Mouse (Mus musculus): Measurements from ENCODE around the gene Fam234b.

The Fam234b gene

GRCm38 (mm10) chr6:135211169-135211568, 13.4 kb downstream of the Fam234b start:
- in situ Hi-C loops (cut with MboI; ENCODE audit: unreplicated experiment in 2 of 2): loop anchor here in 1 of 2 experiments (25.0 kb wide), 3 partner anchors 1251 to 1726 kb away; partner anchors contain the start of gene Arhgdib

- in situ Hi-C loops (cut with MboI; ENCODE audit: unreplicated experiment in 2 of 2): loop anchor here in 1 of 2 experiments (25.0 kb wide), 3 partner anchors 1250 to 1725 kb away; partner anchors contain the start of gene Arhgdib
These were observed 14.9 kb downstream of the Fam234b start for GRCm38 (mm10) chr6:135212666-135213065.

GRCm38 (mm10) chr6:135218330-135218729, 20.6 kb downstream of the Fam234b start:
- in situ Hi-C loops (cut with MboI; ENCODE audit: unreplicated experiment in 2 of 2): loop anchor here in 1 of 2 experiments (25.0 kb wide), 3 partner anchors 1244 to 1719 kb away; partner anchors contain the start of gene Arhgdib

GRCm38 (mm10) chr6:135219916-135220315, 22.1 kb downstream of the Fam234b start:
- in situ Hi-C loops (cut with MboI; ENCODE audit: unreplicated experiment in 2 of 2): loop anchor here in 1 of 2 experiments (25.0 kb wide), 3 partner anchors 1242 to 1717 kb away; partner anchors contain the start of gene Arhgdib

- in situ Hi-C loops (cut with MboI; ENCODE audit: unreplicated experiment in 2 of 2): loop anchor here in 1 of 2 experiments (25.0 kb wide), 3 partner anchors 1238 to 1713 kb away; partner anchors contain the start of gene Arhgdib
These were observed 26.1 kb downstream of the Fam234b start for GRCm38 (mm10) chr6:135223786-135224416.

GRCm38 (mm10) chr6:135228465-135228941, 30.7 kb downstream of the Fam234b start:
- in situ Hi-C loops (cut with MboI; ENCODE audit: unreplicated experiment in 2 of 2): loop anchor here (5.0 to 25.0 kb wide), 2 partner anchors 36 to 1609 kb away; partner anchors contain the start of genes BC049715 (in 1 of the 2), Smco3 (in 1 of the 2) and Wbp11 (in 1 of the 2)

GRCm38 (mm10) chr6:135230586-135230985, 32.8 kb downstream of the Fam234b start:
- in situ Hi-C loops (cut with MboI; ENCODE audit: unreplicated experiment in 2 of 2): loop anchor here in 1 of 2 experiments (25.0 kb wide), 1 partner anchor 1607 kb away; the partner anchor contains the start of genes BC049715, Smco3 and Wbp11

- in situ Hi-C loops (cut with MboI; ENCODE audit: unreplicated experiment in 2 of 2): loop anchor here in 1 of 2 experiments (25.0 kb wide), 1 partner anchor 1605 kb away; the partner anchor contains the start of genes BC049715, Smco3 and Wbp11
These were observed 34.8 kb downstream of the Fam234b start for GRCm38 (mm10) chr6:135232443-135233182.

- in situ Hi-C loops (cut with MboI; ENCODE audit: unreplicated experiment in 2 of 2): loop anchor here in 1 of 2 experiments (25.0 kb wide), 1 partner anchor 1602 kb away; the partner anchor contains the start of genes BC049715, Smco3 and Wbp11
These were observed 38.0 kb downstream of the Fam234b start for GRCm38 (mm10) chr6:135235742-135236141.

GRCm38 (mm10) chr6:135236576-135236975, 38.8 kb downstream of the Fam234b start:
- in situ Hi-C loops (cut with MboI; ENCODE audit: unreplicated experiment in 2 of 2): loop anchor here in 1 of 2 experiments (25.0 kb wide), 1 partner anchor 1601 kb away; the partner anchor contains the start of genes BC049715, Smco3 and Wbp11

GRCm38 (mm10) chr6:135237326-135237725, 39.5 kb downstream of the Fam234b start:
- in situ Hi-C loops (cut with MboI; ENCODE audit: unreplicated experiment in 2 of 2): loop anchor here in 1 of 2 experiments (25.0 kb wide), 1 partner anchor 1600 kb away; the partner anchor contains the start of genes BC049715, Smco3 and Wbp11

GRCm38 (mm10) chr6:135238211-135238610, 40.4 kb downstream of the Fam234b start:
- in situ Hi-C loops (cut with MboI; ENCODE audit: unreplicated experiment in 2 of 2): loop anchor here in 1 of 2 experiments (25.0 kb wide), 1 partner anchor 1599 kb away; the partner anchor contains the start of genes BC049715, Smco3 and Wbp11

GRCm38 (mm10) chr6:135240361-135240760, 42.6 kb downstream of the Fam234b start:
- in situ Hi-C loops (cut with MboI; ENCODE audit: unreplicated experiment in 2 of 2): loop anchor here in 1 of 2 experiments (10.0 to 25.0 kb wide), 2 partner anchors 156 to 1597 kb away; partner anchors contain the start of genes BC049715, Smco3 and Wbp11

- in situ Hi-C loops (cut with MboI; ENCODE audit: unreplicated experiment in 2 of 2): loop anchor here (5.0 to 25.0 kb wide), 5 partner anchors 63 to 1592 kb away; partner anchors contain the start of genes BC049715 (in 1 of the 2), Smco3 (in 1 of the 2) and Wbp11 (in 1 of the 2)
These were observed 47.8 kb downstream of the Fam234b start for GRCm38 (mm10) chr6:135245586-135245985.

GRCm38 (mm10) chr6:135247861-135248260, 50.1 kb downstream of the Fam234b start:
- in situ Hi-C loops (cut with MboI; ENCODE audit: unreplicated experiment in 2 of 2): loop anchor here (5.0 to 25.0 kb wide), 5 partner anchors 66 to 1589 kb away; partner anchors contain the start of genes BC049715 (in 1 of the 2), Smco3 (in 1 of the 2) and Wbp11 (in 1 of the 2)

- in situ Hi-C loops (cut with MboI; ENCODE audit: unreplicated experiment in 2 of 2): loop anchor here (5.0 to 25.0 kb wide), 6 partner anchors 68 to 1587 kb away; partner anchors contain the start of genes BC049715 (in 1 of the 2), Smco3 (in 1 of the 2) and Wbp11 (in 1 of the 2)
These were observed 52.2 kb downstream of the Fam234b start for GRCm38 (mm10) chr6:135249846-135250531.

GRCm38 (mm10) chr6:135250926-135251699, 53.3 kb downstream of the Fam234b start:
- in situ Hi-C loops (cut with MboI; ENCODE audit: unreplicated experiment in 2 of 2): loop anchor here (5.0 kb wide), 1 partner anchor 126 kb away; no protein-coding TSS in a partner anchor

All from v-Abl transformed pro-B cells (cell line).